Mouse (Mus musculus) kidney, embryonic 16.5 days (tissue): ENCODE measurements around the gene Ust. TPM values are rescaled to one million over a fixed set of nuclear protein-coding genes. Genes with fewer than 3 reads are reported as not detected.

Experiments used
- ATAC-seq: fragments of 200-750 bp; cut with Nextera tagmentation; 2 replicates; pipeline ENCODE4 v1.8.0; 2017; ENCODE audit warnings: moderate TSS enrichment; ENCODE audit not compliant: low FRiP score, low TSS enrichment
- H3K27ac ChIP-seq: fragments of 300-500 bp; sonication (generic); 2 replicates; pipeline ENCODE4 v1.5.1; 2014; ENCODE audit warnings: low read length
- H3K27me3 ChIP-seq: fragments of 300-500 bp; sonication (generic); 2 replicates; pipeline ENCODE4 v1.6.1; 2014; ENCODE audit warnings: low read length, control low read depth, mixed read lengths; ENCODE audit not compliant: insufficient read depth
- H3K36me3 ChIP-seq: fragments of 300-500 bp; sonication (generic); 2 replicates; pipeline ENCODE4 v1.6.1; 2014; ENCODE audit warnings: low read length, control low read depth, mixed read lengths; ENCODE audit not compliant: insufficient read depth
- H3K4me1 ChIP-seq: fragments of 300-500 bp; sonication (generic); 2 replicates; pipeline ENCODE4 v1.6.1; 2014; ENCODE audit warnings: low read length, control low read depth, mixed read lengths; ENCODE audit not compliant: insufficient read depth
- H3K4me2 ChIP-seq: fragments of 300-500 bp; sonication (generic); replicated peaks from 2 replicates; pipeline ENCODE4 v1.6.1; 2014; ENCODE audit warnings: low read depth, low read length
- H3K4me3 ChIP-seq: fragments of 300-500 bp; sonication (generic); 2 replicates; pipeline ENCODE4 v1.5.1; 2014; ENCODE audit warnings: mild to moderate bottlenecking, low read length
- H3K9ac ChIP-seq: fragments of 300-500 bp; sonication (generic); replicated peaks from 2 replicates; pipeline ENCODE4 v1.6.1; 2014; ENCODE audit warnings: low read length
- H3K9me3 ChIP-seq: fragments of 300-500 bp; sonication (generic); 2 replicates; pipeline ENCODE4 v1.6.1; 2016; ENCODE audit warnings: low read length, control low read depth
- WGBS: fragments of 180-500 bp; shearing (Covaris S2); extraction: QIAGEN DNeasy Blood & Tissue Kit; methylation state at CpG from one replicate; pipeline ENCODE4 v1.1.7; 2014; 5-methylcytosine and 5-hydroxymethylcytosine counted together
- polyA plus RNA-seq: library from polyadenylated mRNA; unstranded; fragments of >200 nt; fragmentation: Nextera tagmentation; extraction: Ambion mirVana; gene quantifications from 2 replicates; pipeline ENCODE4 v1.2.1, GENCODE M21; 2015

Gene Ust
- polyA plus RNA-seq, 1 experiment from 2014 or later = 4.9 TPM

- no peaks in the 10 kb centered on the region for H3K36me3 ChIP-seq
Observed at GRCm38 (mm10) chr10:8477936-8478335, 40.7 kb downstream of the Ust start.

GRCm38 (mm10) chr10:8471995-8472394, 46.6 kb downstream of the Ust start:
- H3K36me3 ChIP-seq = no peaks in the 10 kb centered on the region
- no peak for ATAC-seq
- WGBS = 86% methylated on average over 12 of the region's 12 CpGs
- no peaks in the 10 kb centered on the region for H3K27me3 ChIP-seq
- no peak overlapping the region for H3K9ac ChIP-seq
- no peak overlapping the region for H3K27ac ChIP-seq
- H3K4me3 ChIP-seq = no peak overlapping the region
- H3K4me1 ChIP-seq = no peaks in the 10 kb centered on the region
- H3K4me2 ChIP-seq = no peak overlapping the region
- no peaks in the 10 kb centered on the region for H3K9me3 ChIP-seq

More at GRCm38 (mm10) chr10:8477936-8478335, 40.7 kb downstream of the Ust start:
- no peaks in the 10 kb centered on the region for H3K27me3 ChIP-seq
- ATAC-seq = no peak
- H3K27ac ChIP-seq = no peak overlapping the region
- no peaks in the 10 kb centered on the region for H3K4me1 ChIP-seq
- 91% methylated on average over 8 of the region's 8 CpGs for WGBS
- H3K9me3 ChIP-seq = no peaks in the 10 kb centered on the region
- no peak overlapping the region for H3K4me2 ChIP-seq
- no peak overlapping the region for H3K4me3 ChIP-seq
- H3K9ac ChIP-seq = no peak overlapping the region

GRCm38 (mm10) chr10:8471012-8471411, 47.6 kb downstream of the Ust start:
- Histone ChIP-seq H3K9ac (no peak overlapping the region), H3K4me2 (no peak overlapping the region), H3K4me3 (no peak overlapping the region), H3K9me3 (no peaks in the 10 kb centered on the region), H3K4me1 (no peaks in the 10 kb centered on the region), H3K27me3 (no peaks in the 10 kb centered on the region), H3K27ac (no peak overlapping the region), H3K36me3 (no peaks in the 10 kb centered on the region)
- 65% methylated on average over 5 of the region's 5 CpGs for WGBS
- no peak for ATAC-seq

GRCm38 (mm10) chr10:8469516-8469915, 49.1 kb downstream of the Ust start:
- WGBS = 84% methylated on average over 3 of the region's 3 CpGs
- no peaks in the 10 kb centered on the region for H3K27me3 ChIP-seq
- no peaks in the 10 kb centered on the region for H3K9me3 ChIP-seq
- no peak for ATAC-seq
- H3K27ac ChIP-seq = no peak overlapping the region
- no peak overlapping the region for H3K4me2 ChIP-seq
- no peaks in the 10 kb centered on the region for H3K4me1 ChIP-seq
- no peaks in the 10 kb centered on the region for H3K36me3 ChIP-seq
- H3K4me3 ChIP-seq = no peak overlapping the region
- no peak overlapping the region for H3K9ac ChIP-seq

GRCm38 (mm10) chr10:8468651-8469386, 49.8 kb downstream of the Ust start:
- H3K4me3 ChIP-seq = no peak overlapping the region
- no peak overlapping the region for H3K9ac ChIP-seq
- no peaks in the 10 kb centered on the region for H3K36me3 ChIP-seq
- H3K27ac ChIP-seq = no peak overlapping the region
- no peak overlapping the region for H3K4me2 ChIP-seq
- H3K27me3 ChIP-seq = no peaks in the 10 kb centered on the region
- H3K9me3 ChIP-seq = no peaks in the 10 kb centered on the region
- WGBS = 71% methylated on average over 5 of the region's 5 CpGs
- no peaks in the 10 kb centered on the region for H3K4me1 ChIP-seq
- ATAC-seq = no peak

- no peak overlapping the region for H3K4me2 ChIP-seq
- no peak overlapping the region for H3K4me3 ChIP-seq
- ATAC-seq = no peak
- H3K27ac ChIP-seq = no peak overlapping the region
- 78% methylated on average over 3 of the region's 3 CpGs for WGBS
- H3K36me3 ChIP-seq = no peaks in the 10 kb centered on the region
- no peak overlapping the region for H3K9ac ChIP-seq
- no peaks in the 10 kb centered on the region for H3K4me1 ChIP-seq
- no peaks in the 10 kb centered on the region for H3K27me3 ChIP-seq
- no peaks in the 10 kb centered on the region for H3K9me3 ChIP-seq
Observed at GRCm38 (mm10) chr10:8465918-8466317, 52.7 kb downstream of the Ust start.

- whole genome bisulfite sequencing = 88% methylated on average over 1 of the region's 1 CpGs
- no peak overlapping the region for H3K4me2 ChIP-seq
- H3K27ac ChIP-seq = no peak overlapping the region
- no peak overlapping the region for H3K4me3 ChIP-seq
- H3K9me3 ChIP-seq = no peaks in the 10 kb centered on the region
- no peak overlapping the region for H3K9ac ChIP-seq
- H3K36me3 ChIP-seq = no peaks in the 10 kb centered on the region
- ATAC-seq = no peak
- no peaks in the 10 kb centered on the region for H3K27me3 ChIP-seq
- no peaks in the 10 kb centered on the region for H3K4me1 ChIP-seq
Observed at GRCm38 (mm10) chr10:8465216-8465615, 53.4 kb downstream of the Ust start.

GRCm38 (mm10) chr10:8461372-8461771, 57.3 kb downstream of the Ust start:
- Histone ChIP-seq H3K4me1 (no peaks in the 10 kb centered on the region), H3K4me3 (no peak overlapping the region), H3K27me3 (no peaks in the 10 kb centered on the region), H3K9me3 (no peaks in the 10 kb centered on the region), H3K27ac (no peak overlapping the region), H3K9ac (no peak overlapping the region), H3K4me2 (no peak overlapping the region), H3K36me3 (no peaks in the 10 kb centered on the region)
- WGBS = 59% methylated on average over 5 of the region's 5 CpGs
- ATAC-seq = peak; percentile 59

GRCm38 (mm10) chr10:8454711-8455110, 63.9 kb downstream of the Ust start:
- H3K4me2 ChIP-seq = no peak overlapping the region
- ATAC-seq = no peak
- WGBS = 42% methylated on average over 1 of the region's 1 CpGs
- no peaks in the 10 kb centered on the region for H3K4me1 ChIP-seq
- H3K27ac ChIP-seq = no peak overlapping the region
- H3K36me3 ChIP-seq = no peaks in the 10 kb centered on the region
- no peaks in the 10 kb centered on the region for H3K27me3 ChIP-seq
- H3K9me3 ChIP-seq = no peaks in the 10 kb centered on the region
- no peak overlapping the region for H3K4me3 ChIP-seq
- H3K9ac ChIP-seq = no peak overlapping the region

GRCm38 (mm10) chr10:8447681-8448080, 70.9 kb downstream of the Ust start:
- Histone ChIP-seq H3K4me2 (no peak overlapping the region), H3K4me1 (peaks cover 8% of the 10 kb centered on the region; the same call in 1 of the 2 replicates), H3K9me3 (no peaks in the 10 kb centered on the region), H3K27me3 (no peaks in the 10 kb centered on the region), H3K36me3 (no peaks in the 10 kb centered on the region), H3K9ac (no peak overlapping the region), H3K4me3 (no peak overlapping the region), H3K27ac (no peak overlapping the region)
- WGBS = 7% methylated on average over 5 of the region's 5 CpGs
- no peak for ATAC-seq
